Mouse (Mus musculus) embryo, embryonic 10.5 days (tissue): ENCODE measurements around the gene Ptpn11.
A peak's percentile ranks its signal among the peaks of the same experiment; 100 is the strongest.
"Not testable (repeated sequence)": the region's sequence is repeated elsewhere in the genome, so short reads cannot be mapped to it uniquely, and the experiment has no call there.

Experiments
- DNase-seq: peaks from one replicate; pipeline ENCODE4 v3.0.0-alpha.2; 2015; ENCODE audit warnings: low spot score

Gene Ptpn11

DNA sequence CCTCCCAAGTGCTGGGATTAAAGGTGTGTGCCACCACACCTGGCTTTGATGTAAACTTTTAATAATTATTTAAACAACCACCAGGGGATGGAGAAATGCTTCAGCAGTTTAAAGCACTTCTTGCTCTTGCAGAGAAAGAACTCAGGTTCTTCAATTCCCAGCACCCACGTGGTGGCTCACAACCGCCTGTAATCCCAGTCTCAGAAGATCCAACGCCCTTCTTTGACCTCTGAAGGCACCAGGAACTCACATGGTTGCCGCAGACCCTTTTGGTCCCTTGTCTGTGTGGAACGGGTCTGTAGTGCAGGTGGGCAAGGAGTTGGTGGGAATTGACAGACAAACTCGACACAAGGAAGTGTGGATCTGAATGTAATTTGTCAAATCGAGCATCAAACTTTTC, 23.5 kb upstream of the Ptpn11 start:
- DNase-seq: no peak

DNA sequence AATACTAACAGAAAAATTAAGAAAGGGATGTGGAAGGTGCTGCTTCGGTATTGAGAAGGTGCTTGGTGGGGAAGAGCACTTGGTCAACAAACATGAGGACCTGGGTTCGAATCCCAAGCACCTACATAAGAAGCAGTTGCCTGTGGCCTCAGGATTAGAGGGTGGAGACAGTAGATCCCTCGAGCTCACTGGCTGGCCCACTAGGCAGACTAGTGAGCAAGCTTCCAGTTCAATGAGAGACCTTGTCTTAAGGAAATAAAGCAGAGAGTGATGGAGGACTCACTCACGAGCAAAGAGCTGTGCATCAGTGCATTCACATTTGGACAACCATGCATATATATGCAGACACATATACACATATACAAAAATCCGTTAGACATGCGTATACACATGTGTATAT, 20.9 kb upstream of the Ptpn11 start:
- no peak for DNase-seq

DNA sequence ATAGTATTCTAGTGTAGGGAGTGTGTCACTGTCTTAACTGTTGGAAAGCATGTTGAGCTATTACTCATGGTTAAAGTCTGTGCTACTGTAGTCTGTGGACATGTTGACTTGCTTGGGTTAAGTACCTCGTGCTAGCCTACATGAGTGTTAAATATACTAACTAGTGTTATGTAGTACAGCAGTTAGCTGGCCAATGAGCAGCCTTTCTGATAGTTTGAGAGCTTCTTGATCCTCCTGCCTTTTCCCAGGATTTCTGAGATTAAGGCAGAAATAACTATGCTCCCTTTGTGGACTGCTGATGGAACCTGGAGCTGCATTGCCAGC, 19.4 kb upstream of the Ptpn11 start:
- DNase-seq: no peak

DNA sequence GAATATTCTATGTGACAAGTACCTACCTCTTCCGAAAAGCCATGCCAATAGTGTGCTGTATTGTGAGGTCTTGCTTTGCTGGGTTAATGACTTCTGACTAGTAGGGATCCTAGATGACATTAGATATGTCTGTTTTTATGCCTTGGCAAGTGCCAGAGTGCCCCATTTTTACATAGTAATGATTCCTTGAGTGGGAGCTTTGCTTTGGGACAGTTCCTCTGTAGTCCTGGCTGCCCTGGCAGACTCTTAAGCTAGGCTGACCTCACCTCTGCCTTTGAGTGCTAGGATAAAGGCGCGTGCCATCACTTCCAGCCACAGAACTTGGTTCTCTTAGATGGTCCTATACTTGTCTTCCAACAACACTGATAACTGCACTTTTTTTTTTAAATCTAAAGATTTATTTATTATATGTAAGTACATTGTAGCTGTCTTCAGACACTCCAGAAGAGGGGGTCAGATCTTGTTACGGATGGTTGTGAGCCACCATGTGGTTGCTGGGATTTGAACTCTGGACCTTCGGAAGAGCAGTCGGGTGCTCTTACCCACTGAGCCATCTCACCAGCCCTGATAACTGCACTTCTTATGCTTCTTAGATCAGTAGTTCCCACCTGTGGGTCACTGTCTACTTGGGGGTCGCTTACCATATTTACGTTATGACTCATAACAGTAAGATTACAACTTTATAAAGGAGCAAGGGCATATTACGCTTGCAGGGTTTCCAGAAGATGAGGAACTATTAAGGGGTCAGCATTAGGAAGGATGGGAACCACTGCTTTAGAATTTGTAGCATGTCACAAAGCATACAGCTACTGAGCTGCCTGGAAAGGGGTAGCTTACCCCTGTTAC, 18.8 kb upstream of the Ptpn11 start:
- DNase-seq: no peak

DNA sequence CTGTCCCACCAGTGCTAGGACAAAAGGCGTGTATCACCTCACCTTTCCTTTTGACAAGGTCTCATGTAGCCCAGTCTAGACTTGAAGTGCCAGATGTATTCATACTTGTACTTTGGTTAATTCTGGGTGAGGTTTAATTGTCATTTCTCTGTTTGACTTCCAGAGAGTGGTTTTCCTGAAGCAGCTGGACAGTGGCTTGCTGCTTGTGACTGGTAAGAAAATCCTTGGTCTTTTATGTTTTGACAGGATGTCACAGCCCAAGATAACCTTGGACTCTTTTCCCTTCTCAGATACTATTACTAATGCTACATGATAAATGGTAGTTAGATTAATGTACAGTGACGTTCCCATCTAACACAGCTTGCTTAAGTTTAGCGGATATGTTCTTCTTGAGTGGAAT, 15.8 kb upstream of the Ptpn11 start:
- DNase-seq: no peak

DNA sequence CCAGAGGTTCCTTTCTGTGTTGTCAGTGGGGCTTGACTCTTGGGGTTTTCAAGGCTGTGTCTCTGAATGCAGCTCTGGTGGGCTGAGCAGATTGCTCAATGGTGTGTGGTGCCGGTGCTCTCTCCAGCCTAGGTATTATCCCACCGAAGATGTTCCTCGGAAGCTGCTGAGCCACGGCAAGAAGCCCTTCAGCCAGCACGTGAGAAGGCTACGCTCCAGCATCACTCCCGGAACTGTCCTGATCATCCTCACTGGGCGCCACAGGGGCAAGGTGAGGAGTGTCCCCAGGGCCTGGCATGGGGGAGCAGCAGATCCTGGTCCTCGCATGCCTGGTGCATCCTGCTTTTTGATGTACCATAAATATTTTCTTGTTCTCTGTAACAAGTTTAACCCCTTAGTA, 15.3 kb upstream of the Ptpn11 start:
- DNase-seq: no peak

DNA sequence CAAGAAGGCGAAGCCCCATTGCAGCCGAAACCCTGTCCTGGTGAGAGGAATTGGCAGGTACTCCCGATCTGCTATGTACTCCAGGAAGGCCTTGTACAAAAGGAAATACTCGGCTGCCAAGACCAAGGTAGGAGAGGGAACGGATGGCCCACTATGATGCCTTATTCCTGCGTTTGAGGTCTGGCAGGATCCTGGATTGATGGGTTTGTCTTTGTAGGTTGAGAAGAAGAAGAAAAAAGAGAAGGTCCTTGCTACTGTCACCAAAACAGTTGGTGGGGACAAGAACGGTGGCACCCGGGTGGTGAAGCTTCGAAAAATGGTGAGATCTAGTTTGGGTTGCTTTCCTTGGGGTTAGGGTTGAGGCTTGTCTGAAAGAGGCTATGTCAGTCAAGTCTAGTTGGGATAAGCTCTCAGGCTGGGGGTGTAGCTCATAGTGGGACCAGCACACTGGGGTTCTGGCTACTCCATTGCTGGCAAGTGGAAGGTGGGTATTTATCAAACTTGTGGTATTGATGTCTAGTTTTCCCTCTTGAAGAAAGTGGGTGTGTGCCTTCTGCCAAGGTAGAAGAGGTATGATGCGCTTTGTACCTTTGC, 14.4 kb upstream of the Ptpn11 start:
- not testable (repeated sequence) for DNase-seq

DNA sequence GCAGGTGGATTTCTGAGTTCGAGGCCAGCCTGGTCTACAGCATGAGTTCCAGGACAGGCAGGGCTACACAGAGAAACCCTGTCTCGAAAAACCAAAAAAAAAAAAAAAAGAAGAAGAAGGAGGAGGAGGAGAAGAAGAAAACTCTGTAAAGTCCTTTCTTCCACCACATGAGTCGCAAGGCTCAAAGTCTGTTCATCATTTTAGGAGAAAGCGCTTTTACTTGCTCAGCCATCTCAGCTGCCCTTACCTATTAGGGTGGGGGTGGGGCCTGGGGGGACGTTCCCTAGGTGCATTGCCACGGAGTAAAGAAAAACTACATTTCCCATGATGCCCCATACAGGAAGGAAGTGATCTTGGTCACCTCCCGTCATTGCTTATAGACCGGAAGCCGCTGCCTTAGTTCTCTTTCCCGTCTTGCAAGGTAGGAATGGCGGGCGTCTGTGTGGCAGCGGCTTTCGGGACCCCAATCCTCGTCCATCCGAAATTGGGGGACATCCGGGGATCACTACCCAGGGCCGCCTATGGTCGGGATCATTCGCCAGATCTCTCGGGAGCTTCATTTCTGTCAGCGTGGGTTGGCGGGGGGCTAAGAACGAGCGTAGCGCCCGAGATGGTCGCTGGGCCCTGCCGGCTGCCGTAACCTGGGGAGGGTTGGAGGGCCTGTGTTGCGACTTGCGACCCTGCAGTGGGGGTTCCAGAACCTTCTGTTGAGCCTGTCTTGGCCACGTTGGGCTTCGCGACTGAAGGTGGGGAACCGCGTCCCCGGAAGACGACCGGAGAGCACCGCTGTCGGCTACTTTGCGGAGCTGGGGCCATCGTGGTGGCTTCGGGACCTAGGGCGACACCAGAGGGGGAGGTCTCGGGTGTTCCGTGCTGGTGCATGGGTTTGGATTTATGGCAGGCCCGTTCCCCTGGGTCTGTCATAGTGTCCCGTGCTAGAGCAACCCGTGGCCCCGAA, 13.2 kb upstream of the Ptpn11 start, which contains the start of gene Rpl6:
Rpl6 (plus strand) TSS at position 350 of the 958 bp plus-strand sequence.
- peak; percentile 93 for DNase-seq

DNA sequence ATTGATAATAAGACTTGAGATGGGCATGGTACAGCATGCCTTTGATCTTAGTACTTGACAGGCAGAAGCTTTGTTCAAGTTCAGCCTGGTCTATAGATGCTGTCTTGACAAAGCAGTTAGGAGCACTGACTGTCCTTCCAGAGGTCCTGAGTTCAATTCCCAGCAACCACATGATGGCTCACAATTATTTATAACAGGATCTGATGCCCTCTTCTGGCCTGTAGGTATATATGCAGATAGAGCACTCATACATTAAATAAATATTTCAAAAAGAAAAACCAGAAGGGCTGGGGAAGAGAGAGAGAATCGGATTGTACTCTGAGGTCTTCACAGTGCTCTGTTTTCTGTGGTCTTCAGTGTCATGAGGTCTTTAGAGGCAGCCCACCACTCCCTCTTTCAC, 11.3 kb upstream of the Ptpn11 start:
- DNase-seq: no peak

DNA sequence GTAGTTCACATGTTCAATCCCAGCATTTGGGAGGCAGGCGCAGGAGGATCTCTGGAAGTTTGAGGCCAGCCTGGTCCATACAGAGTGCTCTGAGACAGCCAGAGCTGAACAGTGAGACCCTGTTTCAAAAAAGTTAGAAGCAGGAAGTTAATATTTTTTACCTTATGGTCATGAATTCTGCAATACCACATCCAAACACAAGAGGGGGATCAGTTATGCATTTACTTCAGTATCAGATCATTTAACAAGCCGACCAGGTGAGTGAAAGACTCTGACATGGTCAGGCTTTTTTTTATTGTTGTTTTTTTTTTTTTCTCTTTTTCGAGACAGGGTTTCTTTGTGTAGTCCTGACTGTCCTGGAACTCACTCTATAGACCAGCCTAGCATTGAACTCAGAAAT, 10.5 kb upstream of the Ptpn11 start:
- peak; percentile 76 for DNase-seq

DNA sequence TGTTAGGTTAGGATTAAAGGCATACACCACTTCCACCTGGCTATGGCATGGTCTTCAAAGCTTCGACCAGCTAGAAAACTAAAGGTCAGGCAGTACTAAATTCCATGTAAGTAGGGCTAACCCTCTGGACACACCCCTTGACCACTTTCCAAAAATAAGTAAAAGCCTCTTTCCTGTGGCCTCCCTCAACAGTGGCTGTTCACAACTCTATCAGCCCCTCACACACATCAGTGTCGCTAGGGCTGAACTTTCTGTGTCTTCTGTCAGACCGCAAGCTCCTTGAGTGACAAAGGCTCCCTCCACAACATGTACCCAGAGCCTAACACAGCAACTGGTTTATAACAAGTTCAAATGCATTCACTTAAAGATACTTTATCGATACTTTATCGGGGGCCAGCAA, 7.2 kb upstream of the Ptpn11 start:
- DNase-seq: no peak

DNA sequence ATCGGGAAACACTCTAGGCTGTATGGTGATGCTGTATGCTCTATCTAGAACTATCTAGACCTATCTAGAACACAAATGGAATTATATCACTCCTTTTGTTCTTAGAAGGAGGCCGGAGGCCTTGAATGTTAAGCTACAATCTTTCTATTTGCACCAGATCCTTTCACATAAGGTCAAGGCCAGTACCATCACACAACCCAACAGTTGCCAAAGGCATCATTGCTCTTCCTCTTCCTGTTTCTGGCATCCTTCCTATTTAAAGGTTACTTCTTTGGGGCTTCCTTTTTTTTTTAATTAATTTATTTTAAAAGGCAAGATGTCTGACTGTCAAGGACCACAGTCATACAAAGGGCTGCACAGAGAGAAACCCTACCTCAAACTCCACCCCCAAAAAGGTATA, 6.1 kb upstream of the Ptpn11 start:
- DNase-seq: no peak

DNA sequence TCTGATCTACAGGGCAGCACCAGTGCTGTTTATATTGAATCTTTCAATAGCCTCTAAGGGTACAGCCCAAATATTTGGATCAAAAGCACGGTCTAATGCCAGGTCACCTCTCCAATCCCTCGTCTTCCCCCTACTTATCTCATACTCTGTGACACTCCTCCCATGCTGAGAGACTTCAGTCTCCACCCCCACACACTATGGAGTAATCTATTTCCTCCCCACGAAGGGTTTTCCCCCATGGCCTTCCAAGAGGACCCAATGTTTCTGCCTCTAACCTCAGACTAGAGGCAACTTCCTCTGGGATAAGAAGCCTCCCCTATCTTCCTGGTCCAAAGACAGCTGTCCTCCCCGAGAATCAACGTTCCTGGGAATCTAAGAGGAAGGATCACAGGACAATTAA, 5.6 kb upstream of the Ptpn11 start:
- DNase-seq: no peak

DNA sequence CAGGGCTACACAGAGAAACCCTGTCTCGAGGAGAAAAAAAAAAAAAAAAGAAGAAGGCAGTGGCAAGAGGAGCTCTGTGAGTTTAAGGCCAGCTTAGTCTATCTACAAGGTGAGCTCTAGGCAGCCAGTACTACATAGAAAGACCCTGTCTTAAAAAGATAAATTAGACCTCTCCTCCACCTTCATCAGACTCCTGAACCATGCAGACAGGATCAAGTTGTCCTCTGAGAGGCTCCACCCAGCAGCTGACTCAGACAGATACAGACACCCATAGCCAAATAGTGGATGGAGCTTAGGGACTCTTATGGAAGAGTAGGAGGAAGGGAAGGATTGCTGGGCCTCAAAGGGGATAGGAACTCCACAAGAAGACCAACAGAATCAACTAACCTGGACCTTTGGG, 3.0 kb upstream of the Ptpn11 start:
- DNase-seq: no peak

DNA sequence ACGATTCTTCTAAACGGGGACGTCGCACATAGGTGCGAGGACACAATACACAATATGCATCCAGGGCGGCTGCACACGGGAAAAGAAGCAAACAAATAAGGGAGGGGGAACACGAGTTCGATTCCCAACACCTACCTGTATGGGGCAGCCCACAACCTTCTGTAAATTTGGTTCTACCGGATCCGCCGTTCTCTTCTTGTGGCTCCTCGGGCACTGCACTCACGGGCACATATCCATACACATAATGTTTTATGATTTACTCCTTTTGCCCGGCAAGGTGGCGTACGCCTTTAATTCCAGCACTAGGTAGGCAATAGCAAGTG, 348 bp upstream of the Ptpn11 start:
- no peak for DNase-seq

DNA sequence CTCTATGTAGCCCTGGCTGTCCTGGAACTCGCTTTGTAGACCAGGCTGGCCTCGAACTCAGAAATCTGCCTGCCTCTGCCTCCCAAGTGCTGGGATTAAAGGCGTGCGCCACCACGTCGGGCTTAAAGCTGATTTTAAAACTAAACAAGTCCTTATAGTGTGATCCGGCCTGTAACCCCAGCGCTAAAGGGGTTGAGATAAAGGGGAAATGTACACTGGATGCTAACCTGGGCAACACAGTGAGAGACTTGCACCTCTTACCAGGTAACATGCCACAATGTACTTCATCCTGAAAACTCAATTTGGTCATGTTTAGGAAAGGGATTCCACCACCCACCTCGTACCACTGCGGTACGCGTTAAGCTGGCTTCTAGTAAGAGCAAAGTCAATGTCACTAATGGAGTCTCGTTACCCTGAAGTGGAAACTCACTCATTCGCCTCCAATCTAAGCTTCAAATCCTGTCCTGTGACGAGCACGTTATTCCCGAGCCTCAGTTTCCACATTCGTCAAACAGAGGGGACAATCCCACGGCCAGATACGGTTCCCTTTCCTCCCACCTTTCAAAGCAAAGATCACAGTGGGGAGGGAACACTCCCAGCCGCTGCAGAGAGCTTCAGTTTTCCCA, 874 bp downstream of the Ptpn11 start:
- peak; percentile 31 for DNase-seq

DNA sequence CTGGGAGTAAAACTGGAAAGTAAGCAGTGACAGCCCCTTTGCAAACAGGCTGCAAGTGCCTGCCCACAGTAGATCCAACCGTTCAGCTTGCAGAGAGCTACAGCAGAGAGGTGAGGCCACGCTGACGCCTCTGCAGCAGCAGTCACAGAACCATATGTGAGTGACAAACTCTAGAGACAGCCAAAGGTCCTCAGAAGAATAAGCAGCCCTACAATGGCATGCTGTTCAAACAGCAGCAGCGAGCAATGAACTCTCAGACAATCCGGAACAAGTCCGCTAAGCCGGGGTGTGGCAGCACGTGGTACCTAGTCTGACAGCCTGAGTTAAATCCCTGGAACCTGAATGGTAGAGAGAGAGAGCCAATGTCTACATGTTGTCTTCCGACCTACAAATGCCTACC, 2.0 kb downstream of the Ptpn11 start:
- DNase-seq: no peak

DNA sequence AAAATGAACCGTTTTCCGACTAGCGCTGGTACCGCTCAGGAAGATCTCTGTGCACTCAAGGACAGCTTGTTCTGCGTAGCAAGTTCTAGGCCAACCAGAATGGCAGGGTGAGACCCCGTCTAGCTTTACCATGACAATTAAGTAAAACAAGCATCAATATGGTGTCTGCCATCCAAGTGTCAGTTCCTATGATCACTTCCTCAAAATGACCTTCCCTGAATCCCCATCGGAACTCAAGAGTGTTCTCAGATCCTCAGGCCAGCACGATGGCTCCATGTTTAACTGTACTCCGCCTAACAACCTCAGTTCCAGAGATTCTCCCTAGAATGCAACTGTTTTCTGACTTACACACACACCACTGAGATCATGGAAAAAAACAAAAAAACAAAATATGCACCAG, 2.9 kb downstream of the Ptpn11 start:
- DNase-seq: no peak

DNA sequence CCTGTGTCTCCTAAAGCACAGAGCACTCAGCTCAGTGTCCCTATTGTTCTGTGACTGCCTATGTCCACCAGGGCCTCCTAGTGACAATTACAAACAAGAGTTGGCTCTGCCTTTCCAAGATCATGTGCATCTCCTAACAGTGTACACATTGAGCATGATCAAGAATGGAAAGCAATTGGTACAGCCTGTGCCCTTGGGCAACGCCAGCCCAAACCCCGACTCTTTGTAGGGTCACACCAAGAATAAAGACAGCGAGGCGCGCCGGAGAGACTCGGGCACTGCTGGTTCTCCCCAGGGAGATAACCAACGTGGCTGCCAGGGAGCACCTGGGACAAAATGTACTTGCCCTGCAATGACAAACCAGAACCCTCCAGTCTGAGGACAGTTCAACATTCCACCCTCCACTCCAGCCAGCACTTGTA, 3.6 kb downstream of the Ptpn11 start:
- DNase-seq: no peak

DNA sequence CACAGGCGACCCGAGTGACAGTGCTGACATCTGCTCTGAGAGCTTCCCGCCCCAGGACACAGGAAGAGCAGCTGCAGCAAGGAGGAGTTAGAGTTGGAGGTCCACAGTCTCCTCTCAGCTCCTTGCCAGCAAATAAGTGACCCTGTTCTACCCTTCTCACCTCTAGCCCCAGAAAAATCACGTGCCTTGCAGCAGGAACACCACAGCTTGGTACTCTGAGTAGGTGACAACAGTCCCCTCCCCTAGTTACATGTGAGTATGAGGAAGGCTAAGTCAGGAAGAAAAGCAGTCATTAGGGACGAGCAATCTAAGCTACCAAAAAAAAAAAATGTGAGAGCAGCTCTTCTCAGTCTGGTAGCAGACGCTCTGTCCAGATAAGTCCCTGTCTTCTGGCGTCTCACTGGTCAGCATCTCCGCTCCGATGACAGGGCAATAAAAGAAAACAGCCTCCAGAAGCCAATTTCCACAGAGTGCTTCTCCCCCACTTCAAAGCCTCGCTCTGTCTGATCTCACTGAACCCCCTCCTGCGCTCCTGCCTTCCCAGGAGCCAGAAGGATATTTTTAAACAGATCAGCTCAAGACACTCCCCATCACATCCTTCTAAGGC, 6.1 kb downstream of the Ptpn11 start:
- peak; percentile 33 for DNase-seq

DNA sequence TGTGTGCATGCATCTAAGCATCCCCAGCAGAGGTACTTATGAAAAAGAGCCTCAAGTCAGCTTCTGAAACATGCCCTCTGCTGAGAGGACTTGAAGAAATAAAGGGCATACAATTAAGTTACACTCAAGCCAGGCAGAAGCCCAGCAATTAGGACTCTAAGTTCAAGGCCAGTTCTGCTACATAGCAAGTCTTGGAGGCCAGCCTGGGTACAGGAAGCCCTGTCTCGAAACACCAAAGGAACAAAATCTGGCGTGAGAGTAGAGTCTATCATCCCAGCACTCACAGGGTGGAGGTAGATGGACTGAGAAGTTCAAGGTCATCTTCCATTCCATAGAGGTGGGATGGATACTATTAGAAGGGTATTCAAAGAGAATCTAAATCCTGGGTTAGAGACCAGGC, 6.8 kb downstream of the Ptpn11 start:
- DNase-seq: no peak

DNA sequence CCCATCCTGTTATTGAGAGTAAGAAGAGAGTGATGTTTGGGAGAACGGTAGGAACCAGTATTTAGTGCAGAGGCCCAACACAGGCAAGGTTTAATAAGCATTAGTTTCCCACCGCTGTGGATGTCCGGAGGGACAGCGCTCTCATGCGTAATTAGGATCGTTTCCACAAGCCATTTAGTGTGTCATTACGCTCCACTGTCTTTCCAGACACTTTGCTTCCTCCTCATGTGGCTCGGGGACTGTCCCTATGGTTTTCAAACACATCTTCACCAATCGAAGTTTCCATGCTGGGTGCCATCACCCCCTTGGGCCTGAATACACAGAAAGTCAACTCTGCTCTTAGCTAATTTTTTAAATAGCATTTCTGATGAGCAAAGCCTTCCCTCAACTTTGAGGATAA, 7.9 kb downstream of the Ptpn11 start:
- no peak for DNase-seq
